Mouse (Mus musculus) liver, adult 2 months (tissue): ENCODE data around the gene Serpinb9b. TPM values are rescaled to one million over a fixed set of nuclear protein-coding genes. Genes with fewer than 3 reads are reported as not detected.

Experiments
- DNase-seq: peaks from one replicate; pipeline ENCODE4 v3.0.0-alpha.2; 2011; ENCODE audit warnings: low read depth, low spot score; ENCODE audit errors: extremely low read depth
- H3K27ac ChIP-seq: fragments of 200-500 bp; replicated peaks from 2 replicates; pipeline ENCODE4 v1.5.1; 2012; ENCODE audit warnings: low read depth, mild to moderate bottlenecking, control low read depth, inconsistent platforms, low read length; ENCODE audit not compliant: insufficient read depth
- H3K27me3 ChIP-seq: fragments of 200-500 bp; 2 replicates; pipeline ENCODE4 v1.6.1; 2012; ENCODE audit warnings: mild to moderate bottlenecking, moderate library complexity, low read length, inconsistent platforms; ENCODE audit not compliant: control insufficient read depth, insufficient read depth
- H3K36me3 ChIP-seq: fragments of 200-500 bp; 2 replicates; pipeline ENCODE4 v1.6.1; 2012; ENCODE audit warnings: low read length, inconsistent platforms; ENCODE audit not compliant: control insufficient read depth, insufficient read depth
- H3K4me1 ChIP-seq: fragments of 200-500 bp; 2 replicates; pipeline ENCODE4 v1.6.1; 2011; ENCODE audit warnings: low read length; ENCODE audit not compliant: control insufficient read depth, insufficient read depth
- H3K4me3 ChIP-seq: fragments of 200-500 bp; 2 replicates; pipeline ENCODE4 v1.5.1; 2011; ENCODE audit warnings: low read depth, mild to moderate bottlenecking, control low read depth, low read length, moderate library complexity; ENCODE audit not compliant: insufficient read depth
- H3K79me2 ChIP-seq: fragments of 200-500 bp; 2 replicates; pipeline ENCODE4 v1.6.1; 2012; ENCODE audit warnings: inconsistent platforms, mild to moderate bottlenecking, low read length, moderate library complexity; ENCODE audit not compliant: control insufficient read depth, insufficient read depth
- H3K9ac ChIP-seq: fragments of 200-500 bp; 2 replicates; pipeline ENCODE4 v1.6.1; 2012; ENCODE audit warnings: low read depth, mild to moderate bottlenecking, control low read depth, inconsistent platforms, low read length
- CTCF ChIP-seq: fragments of 200-500 bp; IDR thresholded peaks from 2 replicates; pipeline ENCODE4 v1.5.1; 2011; ENCODE audit warnings: low read depth, low read length, control low read depth
- POLR2A ChIP-seq: fragments of 200-500 bp; IDR thresholded peaks from 2 replicates; pipeline ENCODE4 v1.6.1; 2011; ENCODE audit warnings: low read length, control low read depth; ENCODE audit not compliant: insufficient read depth; ENCODE audit errors: extremely low read depth
- WGBS: fragments of 180-500 bp; shearing (Covaris S2); methylation state at CpG from one replicate; pipeline ENCODE4 v1.1.7; 2018; 5-methylcytosine and 5-hydroxymethylcytosine counted together
- polyA plus RNA-seq: library from polyadenylated mRNA; depleted of rRNA; stranded (reverse); fragments of >200 nt; gene quantifications from 2 replicates; pipeline ENCODE4 v1.2.3, GENCODE M21; 2012
- total RNA-seq: library from RNA; depleted of rRNA; stranded (reverse); fragments of >200 nt; gene quantifications from 2 replicates; pipeline ENCODE4 v1.2.3, GENCODE M21; 2014

Gene Serpinb9b
- total and polyA plus RNA-seq, 2 experiments: 0.05 TPM; not detected in 1

DNA sequence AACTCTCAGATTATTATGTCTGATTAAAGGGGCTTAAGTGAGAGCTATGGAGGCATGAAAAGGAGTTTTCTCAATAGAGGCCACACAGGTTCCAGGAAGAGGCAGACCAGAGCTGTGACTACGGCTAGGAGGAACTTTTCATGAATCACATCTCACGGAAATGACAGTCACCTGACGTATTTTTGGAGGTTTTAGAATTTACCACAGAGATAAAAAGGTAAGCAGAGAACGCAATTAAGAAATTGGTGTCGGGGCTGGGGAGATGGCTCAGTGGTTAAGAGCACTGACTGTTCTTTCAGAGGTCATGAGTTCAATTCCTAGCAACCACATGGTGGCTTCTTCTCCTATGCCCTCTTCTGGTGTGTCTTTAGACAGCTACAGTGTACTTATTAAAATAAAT is 25.9 kb upstream of the Serpinb9b start:
- H3K36me3 ChIP-seq: no peaks in the 10 kb centered on the region
- H3K4me3 ChIP-seq: no peak overlapping the region
- H3K4me1 ChIP-seq: peaks cover 3% of the 10 kb centered on the region
- H3K27me3 ChIP-seq: no peaks in the 10 kb centered on the region
- DNase-seq: no peak
- no peak overlapping the region for H3K27ac ChIP-seq
- H3K9ac ChIP-seq: no peak overlapping the region
- TF ChIP-seq CTCF: no peak
- TF ChIP-seq POLR2A: no peak
- 96% methylated on average over 5 of the region's 5 CpGs for WGBS
- no peaks in the 10 kb centered on the region for H3K79me2 ChIP-seq

DNA sequence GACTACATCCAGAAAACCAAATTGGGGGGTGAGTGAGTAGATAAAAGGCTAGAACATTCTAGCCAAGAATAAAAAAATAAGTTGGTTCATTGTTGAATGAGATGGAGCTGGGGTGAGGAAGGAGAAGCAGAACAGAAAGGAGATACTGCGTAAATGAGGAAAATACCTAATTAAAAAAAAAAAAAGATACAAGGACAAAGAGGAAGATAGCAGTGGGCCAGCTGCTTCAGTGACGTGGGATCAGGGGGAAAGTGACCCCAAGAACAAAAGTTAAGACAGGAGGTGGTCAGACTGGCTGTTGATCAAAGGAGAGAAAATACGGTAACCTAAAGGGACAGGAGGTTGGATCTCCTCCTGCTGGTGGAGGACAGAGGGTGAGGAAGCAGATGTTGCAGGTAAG is 24.3 kb upstream of the Serpinb9b start, which contains the start of gene Serpinb9:
Serpinb9 (plus strand) TSS at position 301 of the 400 bp plus-strand sequence.
- no peaks in the 10 kb centered on the region for H3K79me2 ChIP-seq
- H3K4me1 ChIP-seq: peaks cover 3% of the 10 kb centered on the region
- peak within 1 kb of the TSS; percentile 53 for H3K27ac ChIP-seq
- H3K36me3 ChIP-seq: peaks cover 2% of the 10 kb centered on the region; the same call in 1 of the 2 replicates
- H3K27me3 ChIP-seq: no peaks in the 10 kb centered on the region
- WGBS: 92% methylated on average over 3 of the region's 3 CpGs
- TF ChIP-seq CTCF (no peak), POLR2A (no peak)
- peak within 1 kb of the TSS; percentile 60 for H3K4me3 ChIP-seq
- no peak for DNase-seq
- H3K9ac ChIP-seq: peak within 1 kb of the TSS; percentile 63

DNA sequence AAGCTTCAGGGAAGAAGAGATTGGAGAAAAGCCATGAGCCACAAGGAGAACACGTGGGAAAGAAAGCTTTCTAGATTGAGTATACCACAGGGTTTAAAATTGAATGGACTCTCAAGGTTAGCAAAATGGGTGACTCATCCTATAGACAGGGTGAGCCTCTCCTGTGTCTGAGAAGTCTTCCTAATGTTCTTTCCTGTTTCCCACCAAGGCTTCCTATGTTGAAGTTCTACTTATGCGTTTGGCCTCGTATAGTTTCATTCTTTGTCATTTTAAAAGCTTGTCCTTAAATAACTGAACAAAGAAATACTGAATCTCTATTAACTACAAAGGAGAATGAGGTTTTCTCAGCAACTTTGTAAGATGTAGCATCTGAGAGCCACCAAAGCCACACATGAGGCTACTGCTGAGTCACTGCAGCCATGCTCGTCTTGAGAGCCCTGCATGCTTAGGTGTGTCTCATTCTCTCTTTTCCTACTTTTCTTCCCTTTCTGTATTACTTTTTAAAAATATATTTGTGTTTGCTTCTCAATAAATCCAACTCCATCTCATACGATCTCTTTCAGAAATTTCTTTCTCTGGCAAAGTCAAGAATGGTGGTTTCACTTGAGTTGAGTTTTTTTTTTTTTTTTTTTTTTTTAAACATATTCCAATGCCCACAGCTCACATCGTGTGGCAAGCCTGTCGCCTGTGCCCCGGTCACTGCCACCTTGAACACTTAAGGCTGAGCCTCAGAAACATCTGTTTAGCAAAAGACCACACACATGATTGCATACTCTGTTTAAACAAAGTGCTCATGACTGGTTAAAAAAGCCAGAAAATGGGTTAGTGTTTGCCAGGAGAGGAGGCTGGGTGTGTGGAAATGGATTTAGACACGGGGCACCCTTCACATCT is 23.4 kb upstream of the Serpinb9b start:
- peak; percentile 7 for DNase-seq

DNA sequence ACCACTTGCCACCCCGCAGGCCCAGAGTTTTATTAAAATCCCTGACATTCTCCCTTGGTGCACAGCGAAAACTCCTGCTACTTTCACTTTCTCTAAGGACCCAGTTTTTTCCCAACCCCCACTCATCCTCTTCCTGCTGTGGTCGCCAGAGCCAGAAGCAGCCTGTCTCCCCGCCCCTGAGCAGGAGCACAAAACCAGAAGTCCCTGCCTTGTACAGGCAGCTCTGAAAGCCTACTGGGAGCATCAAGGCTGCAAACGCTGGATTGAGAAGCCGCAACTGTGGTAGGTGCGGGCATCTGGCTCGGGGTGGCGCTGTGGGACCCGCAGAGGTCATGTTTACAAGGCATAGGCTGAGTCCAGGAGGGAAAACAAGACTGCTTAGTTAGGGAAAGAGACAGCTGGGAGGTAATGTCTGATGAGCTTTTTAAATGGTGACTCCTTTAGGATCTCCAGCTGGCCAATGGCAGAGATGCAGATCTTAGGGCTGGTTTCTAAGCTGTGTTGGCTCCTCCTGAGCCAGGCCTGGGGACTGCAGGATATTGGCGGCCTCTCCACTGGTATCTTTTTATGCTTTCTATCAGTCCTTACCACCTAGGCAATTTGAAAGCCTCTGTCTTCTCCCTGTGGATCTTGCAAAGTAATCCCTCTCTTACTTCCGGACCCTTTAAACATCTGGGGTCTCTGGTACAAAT is 22.7 kb upstream of the Serpinb9b start:
- WGBS: 14% methylated on average over 12 of the region's 12 CpGs
- peak overlapping the region; percentile 63 for H3K9ac ChIP-seq
- H3K36me3 ChIP-seq: peaks cover 10% of the 10 kb centered on the region
- peak overlapping the region; percentile 53 for H3K27ac ChIP-seq
- peak overlapping the region; percentile 60 for H3K4me3 ChIP-seq
- TF ChIP-seq CTCF: peak; percentile 83
- no peak for TF ChIP-seq POLR2A
- peak; percentile 80 for DNase-seq
- H3K79me2 ChIP-seq: no peaks in the 10 kb centered on the region
- H3K27me3 ChIP-seq: no peaks in the 10 kb centered on the region
- H3K4me1 ChIP-seq: peaks cover 3% of the 10 kb centered on the region

More for the DNA sequence above, 23.4 kb upstream of the Serpinb9b start:
- 51% methylated on average over 9 of the region's 9 CpGs for WGBS
- peak overlapping the region; percentile 63 for H3K9ac ChIP-seq
- H3K79me2 ChIP-seq: no peaks in the 10 kb centered on the region
- H3K27me3 ChIP-seq: no peaks in the 10 kb centered on the region
- peaks cover 4% of the 10 kb centered on the region for H3K36me3 ChIP-seq
- peak overlapping the region; percentile 53 for H3K27ac ChIP-seq
- TF ChIP-seq CTCF (no peak), POLR2A (no peak)
- peaks cover 3% of the 10 kb centered on the region for H3K4me1 ChIP-seq
- H3K4me3 ChIP-seq: peak overlapping the region; percentile 60

DNA sequence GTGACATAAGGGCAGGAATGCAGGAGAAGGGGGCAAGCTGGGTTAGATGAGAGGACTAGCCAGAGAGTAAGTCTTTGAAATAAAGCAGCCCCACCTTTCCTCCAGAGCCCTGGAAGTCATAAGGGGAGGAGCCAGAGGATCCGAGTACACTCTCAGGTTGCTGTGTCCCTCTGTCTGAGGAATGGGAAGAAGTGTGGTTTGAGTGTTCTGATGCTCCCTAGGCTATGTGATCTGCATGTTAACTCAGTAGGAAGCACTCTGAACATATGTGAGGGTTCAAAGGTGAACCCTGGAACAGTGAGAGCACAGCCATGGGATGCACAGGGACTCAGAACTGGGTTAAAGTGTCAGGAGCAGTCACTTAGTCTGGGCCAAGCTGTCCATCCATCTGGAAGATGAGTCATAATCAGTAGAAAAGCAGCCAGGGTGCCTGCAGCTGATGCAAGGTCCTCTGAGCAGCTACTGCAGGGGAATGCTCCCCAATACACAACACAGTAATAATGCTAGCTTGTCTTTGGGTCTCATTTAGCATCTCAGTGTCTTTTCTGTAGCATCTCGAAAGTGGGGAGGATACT is 21.6 kb upstream of the Serpinb9b start:
- Histone ChIP-seq H3K4me3 (no peak overlapping the region), H3K27me3 (no peaks in the 10 kb centered on the region), H3K36me3 (peaks cover 19% of the 10 kb centered on the region), H3K79me2 (no peaks in the 10 kb centered on the region), H3K27ac (no peak overlapping the region), H3K4me1 (peaks cover 3% of the 10 kb centered on the region), H3K9ac (peak overlapping the region; percentile 10; the same call in 1 of the 2 replicates)
- WGBS: 70% methylated on average over 2 of the region's 2 CpGs
- no peak for DNase-seq
- TF ChIP-seq CTCF (no peak), POLR2A (no peak)
